Mouse (Mus musculus): Measurements from ENCODE around the gene Lmf2.

The Lmf2 gene

GRCm38 (mm10) chr15:89355241-89356187, at the start of gene Lmf2, which contains the start of gene Ncaph2:
TSS of gene Lmf2 (minus strand) at chr15:89355659.
TSS of gene Ncaph2 (plus strand) at chr15:89355719.
- peak; percentile 95 for DNase-seq

GRCm38 (mm10) chr15:89404831-89405623, 49.6 kb upstream of the Lmf2 start:
- no peak for DNase-seq

- DNase-seq: no peak
These were observed 47.0 kb upstream of the Lmf2 start for GRCm38 (mm10) chr15:89402471-89402870.

- no peak for DNase-seq
These were observed 44.3 kb upstream of the Lmf2 start for GRCm38 (mm10) chr15:89399716-89400115.

DNA sequence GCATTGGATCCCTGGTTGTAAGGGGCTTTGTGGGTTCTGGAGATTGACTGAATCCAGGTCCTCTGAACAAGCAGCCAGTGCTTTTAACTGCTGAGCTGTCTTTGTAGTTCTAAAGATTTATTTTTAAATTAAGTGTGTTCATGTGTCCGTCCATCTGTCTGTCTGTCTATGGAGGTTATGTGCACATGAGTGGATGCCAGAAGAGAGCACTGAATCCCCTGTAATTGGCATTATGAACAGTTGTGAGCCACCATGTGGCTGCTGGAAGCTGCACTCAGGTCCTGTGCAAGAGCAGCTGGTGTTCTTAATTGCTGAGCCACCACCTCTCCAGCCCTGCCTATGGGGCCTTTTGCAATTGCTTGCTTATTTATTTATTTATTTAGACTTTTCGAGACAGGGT, 42.7 kb upstream of the Lmf2 start:
- no peak for DNase-seq

GRCm38 (mm10) chr15:89396883-89397282, 41.4 kb upstream of the Lmf2 start:
- DNase-seq: no peak

- DNase-seq: no peak
These were observed 34.6 kb upstream of the Lmf2 start for GRCm38 (mm10) chr15:89390081-89390480.

- no peak for DNase-seq
These were observed 31.7 kb upstream of the Lmf2 start for GRCm38 (mm10) chr15:89387127-89387526.

- no peak for DNase-seq
These were observed 29.2 kb upstream of the Lmf2 start, which contains the start of gene Klhdc7b for GRCm38 (mm10) chr15:89384617-89385016. TSS of gene Klhdc7b (plus strand) at chr15:89384917.

- DNase-seq: no peak
These were observed 24.0 kb upstream of the Lmf2 start for GRCm38 (mm10) chr15:89379429-89379828.

DNA sequence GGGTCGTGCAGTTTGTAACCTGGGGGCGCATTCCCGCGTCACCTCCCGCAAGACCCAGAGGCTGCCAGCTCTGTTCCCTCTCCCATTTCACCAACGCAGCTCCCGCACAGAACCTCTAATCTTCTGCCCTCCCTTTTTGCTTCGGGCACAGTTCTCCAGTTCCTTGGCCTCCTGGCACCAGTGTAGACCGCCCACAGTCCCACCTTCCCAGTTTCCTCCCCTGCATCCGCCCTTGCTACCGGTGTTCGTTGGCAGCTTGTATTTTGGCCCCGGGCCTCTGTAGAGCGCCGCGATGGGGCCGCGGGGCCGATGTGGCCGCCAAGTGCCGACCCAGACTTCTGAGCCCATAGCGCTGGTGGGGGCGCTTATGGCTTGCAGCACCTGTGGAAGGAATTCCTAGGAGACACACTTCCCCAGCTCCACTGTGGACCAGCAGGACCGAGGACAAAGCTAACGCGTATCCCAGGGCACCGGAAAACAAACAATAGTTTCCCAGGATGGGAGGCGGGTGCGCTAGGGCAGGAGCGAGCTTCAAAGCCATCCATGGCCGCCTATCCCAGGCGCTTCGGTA, 23.5 kb upstream of the Lmf2 start, which contains the start of gene Odf3b:
Gene Odf3b (minus strand): TSS at position 452 of the 571 bp plus-strand sequence.
- no peak for DNase-seq

GRCm38 (mm10) chr15:89377938-89378828, 22.7 kb upstream of the Lmf2 start:
- no peak for DNase-seq

DNA sequence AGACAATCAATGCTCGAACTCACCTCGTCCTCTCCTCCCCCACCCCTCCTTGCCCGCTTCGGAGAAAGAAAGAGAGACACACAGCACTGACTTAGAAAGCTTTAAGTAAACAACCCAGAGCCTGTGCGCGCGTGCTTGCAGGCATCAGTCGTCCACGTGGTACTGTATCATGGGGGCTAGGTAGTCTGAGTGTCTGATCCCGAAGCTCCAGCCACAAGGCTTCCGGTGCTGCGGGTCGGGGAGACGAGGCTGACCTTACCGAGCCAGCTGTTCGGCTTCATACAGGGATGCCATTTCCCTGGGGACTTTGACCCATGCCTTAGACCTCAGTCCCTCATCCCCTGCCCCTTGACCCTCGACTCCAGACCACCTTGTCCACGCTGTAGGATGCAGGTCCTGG, 21.9 kb upstream of the Lmf2 start:
- DNase-seq: no peak

DNA sequence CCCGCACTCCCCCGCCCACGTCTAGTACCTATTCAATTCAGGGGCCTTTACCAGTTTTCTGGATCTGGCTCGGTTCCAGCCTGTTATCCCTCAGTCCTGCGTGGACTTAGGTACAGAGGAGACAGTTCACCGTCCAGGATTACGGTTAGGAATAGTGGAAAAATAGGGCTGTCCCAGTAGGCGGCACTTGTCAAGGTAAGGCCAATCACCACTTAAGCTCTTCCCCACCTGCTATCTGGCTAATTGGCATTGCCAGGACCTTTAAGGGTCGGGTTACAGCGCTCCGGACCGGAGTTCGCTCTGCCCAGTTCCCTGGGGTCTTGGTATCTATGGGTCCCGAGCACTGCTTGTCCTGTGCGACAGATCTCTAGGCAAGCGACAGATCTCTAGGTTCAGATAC, 21.5 kb upstream of the Lmf2 start, which contains the start of gene Tymp:
Gene Tymp (minus strand): TSS at position 83 of the 400 bp plus-strand sequence.
- DNase-seq: no peak

DNA sequence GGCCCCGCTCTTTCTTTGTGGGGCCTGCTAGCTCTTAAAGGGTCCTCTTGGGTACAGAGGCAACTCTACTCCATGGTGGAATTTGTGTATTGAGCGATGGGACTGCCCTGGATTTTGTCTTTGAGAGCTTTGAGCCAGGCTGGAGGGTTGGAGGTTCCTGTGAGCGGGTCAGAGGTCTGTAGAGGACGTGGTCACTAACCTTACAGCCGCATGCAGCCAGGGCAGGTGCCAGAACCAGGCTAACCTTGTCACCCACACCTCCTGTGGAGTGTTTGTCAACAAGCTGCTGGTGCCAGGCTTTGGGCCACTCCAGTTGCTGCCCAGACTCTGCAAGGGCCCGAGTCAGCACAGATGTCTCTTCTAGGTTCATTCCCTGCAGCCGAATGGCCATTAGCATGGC, 20.6 kb upstream of the Lmf2 start:
- no peak for DNase-seq

DNA sequence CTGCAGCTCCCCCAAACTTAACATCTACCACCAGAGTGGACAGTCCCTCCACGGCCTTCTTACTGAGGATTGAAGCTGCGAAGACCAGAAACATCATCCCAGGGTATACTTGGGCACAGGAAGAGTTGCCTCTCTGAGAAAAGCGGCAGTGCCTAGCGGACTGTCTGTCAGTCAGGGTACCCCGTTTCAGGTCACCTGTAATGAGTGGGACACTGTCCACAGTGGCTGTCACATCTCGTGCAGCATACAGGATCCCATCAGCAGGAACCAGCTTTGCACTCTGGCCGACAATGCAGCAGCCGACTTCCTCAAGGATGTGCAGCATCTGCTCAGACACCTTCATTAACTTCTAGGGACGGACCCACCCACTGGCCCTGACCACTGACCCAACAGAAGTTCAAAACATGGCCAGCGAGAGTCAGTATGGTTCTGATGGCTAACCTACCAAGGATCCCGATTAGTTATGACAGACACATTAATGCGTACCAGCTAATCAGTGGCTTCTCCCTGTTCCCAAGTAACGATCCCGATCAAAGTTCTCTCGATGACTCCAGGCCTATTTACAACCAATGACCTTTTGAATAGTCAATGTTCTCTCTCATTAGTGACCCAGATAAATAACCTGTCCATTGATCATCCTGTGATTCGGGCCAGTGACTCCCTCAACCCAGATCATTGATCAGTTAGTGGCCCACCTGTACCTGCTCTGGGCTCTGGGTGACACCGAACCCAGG, 19.5 kb upstream of the Lmf2 start:
- DNase-seq: no peak

DNA sequence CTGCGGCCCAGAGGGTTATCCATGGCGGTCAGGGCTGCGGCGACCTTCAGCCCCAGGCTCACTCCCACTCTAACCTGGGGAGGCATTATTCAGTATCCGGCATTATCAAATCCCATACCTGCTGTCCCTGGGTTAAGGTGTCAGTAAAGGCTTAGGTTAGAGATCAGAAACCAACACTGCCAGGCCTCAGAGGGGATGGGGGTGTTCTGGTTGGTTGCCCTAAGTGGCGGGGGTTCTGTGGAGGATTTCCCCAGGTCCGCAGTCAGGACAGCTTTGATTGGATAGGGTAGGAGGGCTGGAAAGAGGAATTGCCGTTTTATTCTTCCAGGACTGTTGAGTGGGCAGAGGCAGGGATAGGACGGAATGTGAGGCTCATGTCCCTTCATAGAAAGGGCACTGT, 18.9 kb upstream of the Lmf2 start:
- DNase-seq: no peak

- DNase-seq: peak; percentile 98
These were observed 18.3 kb upstream of the Lmf2 start, which contains the start of gene Sco2 for GRCm38 (mm10) chr15:89373762-89374248. TSS of gene Sco2 (minus strand) at chr15:89373846.

- peak; percentile 88 for DNase-seq
These were observed 17.7 kb upstream of the Lmf2 start for GRCm38 (mm10) chr15:89373027-89373761.

- DNase-seq: no peak
These were observed 17.1 kb upstream of the Lmf2 start for GRCm38 (mm10) chr15:89372536-89372935.
